Mouse (Mus musculus): ENCODE results near the gene S1pr2. TPM values are rescaled to one million over a fixed set of nuclear protein-coding genes. Genes with fewer than 3 reads are reported as not detected.
A peak's percentile ranks its signal among the peaks of the same experiment; 100 is the strongest.

Gene S1pr2
- polyA plus RNA-seq, 1 experiment from 2014 or later, result 24.8 TPM

- no peak overlapping the region for H3K27ac ChIP-seq (ENCODE audit: low read depth, low read length)
- peaks cover 4% of the 10 kb centered on the region; the same call in 1 of the 2 replicates for H3K4me1 ChIP-seq (ENCODE audit: control insufficient read depth, insufficient read depth, low read length)
- H3K9ac ChIP-seq (ENCODE audit: low read length), result no peak overlapping the region
- H3K9me3 ChIP-seq (ENCODE audit: control insufficient read depth, low read length), result no peaks in the 10 kb centered on the region
- H3K4me3 ChIP-seq (ENCODE audit: low read depth, low read length), result no peak overlapping the region
- 0 out of 2 replicates have a peak, but pooled peaks cover 3% of the 10 kb centered on the region for H3K27me3 ChIP-seq (ENCODE audit: control insufficient read depth, insufficient read depth, low read length)
- H3K4me2 ChIP-seq (ENCODE audit: low read depth), result no peak overlapping the region
- DNase-seq (ENCODE audit: low spot score) (no peak), ATAC-seq (ENCODE audit: insufficient read depth, low FRiP score, low TSS enrichment) (no peak)
- no peaks in the 10 kb centered on the region for H3K36me3 ChIP-seq (ENCODE audit: control insufficient read depth, insufficient read depth, low read length)
- 93% methylated on average over 4 of the region's 4 CpGs for WGBS
Observed at GRCm38 (mm10) chr9:20991587-20991986, 15.0 kb upstream of the S1pr2 start.

GRCm38 (mm10) chr9:20990861-20991260 is 14.3 kb upstream of the S1pr2 start:
- DNase-seq (ENCODE audit: low spot score) (no peak), ATAC-seq (ENCODE audit: insufficient read depth, low FRiP score, low TSS enrichment) (no peak)
- no peaks in the 10 kb centered on the region for H3K36me3 ChIP-seq (ENCODE audit: control insufficient read depth, insufficient read depth, low read length)
- H3K9me3 ChIP-seq (ENCODE audit: control insufficient read depth, low read length), result no peaks in the 10 kb centered on the region
- 4% methylated on average over 10 of the region's 10 CpGs for WGBS
- 0 out of 2 replicates have a peak, but pooled peaks cover 3% of the 10 kb centered on the region for H3K27me3 ChIP-seq (ENCODE audit: control insufficient read depth, insufficient read depth, low read length)
- H3K9ac ChIP-seq (ENCODE audit: low read length), result peak overlapping the region; percentile 35; the same call in 1 of the 2 replicates
- H3K4me1 ChIP-seq (ENCODE audit: control insufficient read depth, insufficient read depth, low read length), result peaks cover 4% of the 10 kb centered on the region; the same call in 1 of the 2 replicates
- H3K27ac ChIP-seq (ENCODE audit: low read depth, low read length), result no peak overlapping the region
- H3K4me2 ChIP-seq (ENCODE audit: low read depth), result no peak overlapping the region
- no peak overlapping the region for H3K4me3 ChIP-seq (ENCODE audit: low read depth, low read length)

GRCm38 (mm10) chr9:20987953-20988352 is 11.4 kb upstream of the S1pr2 start:
- Histone ChIP-seq H3K4me1 (ENCODE audit: control insufficient read depth, insufficient read depth, low read length) (peaks cover 4% of the 10 kb centered on the region; the same call in 1 of the 2 replicates), H3K9me3 (ENCODE audit: control insufficient read depth, low read length) (no peaks in the 10 kb centered on the region), H3K36me3 (ENCODE audit: control insufficient read depth, insufficient read depth, low read length) (no peaks in the 10 kb centered on the region), H3K4me2 (ENCODE audit: low read depth) (no peak overlapping the region), H3K4me3 (ENCODE audit: low read depth, low read length) (no peak overlapping the region), H3K27me3 (ENCODE audit: control insufficient read depth, insufficient read depth, low read length) (0 out of 2 replicates have a peak, but pooled peaks cover 3% of the 10 kb centered on the region), H3K9ac (ENCODE audit: low read length) (no peak overlapping the region), H3K27ac (ENCODE audit: low read depth, low read length) (no peak overlapping the region)
- WGBS, result 23% methylated on average over 7 of the region's 7 CpGs
- no peak for ATAC-seq (ENCODE audit: insufficient read depth, low FRiP score, low TSS enrichment)
- no peak for DNase-seq (ENCODE audit: low spot score)

- WGBS, result 65% methylated on average over 15 of the region's 15 CpGs
- H3K9me3 ChIP-seq (ENCODE audit: control insufficient read depth, low read length), result no peaks in the 10 kb centered on the region
- H3K27ac ChIP-seq (ENCODE audit: low read depth, low read length), result no peak overlapping the region
- no peak overlapping the region for H3K9ac ChIP-seq (ENCODE audit: low read length)
- H3K27me3 ChIP-seq (ENCODE audit: control insufficient read depth, insufficient read depth, low read length), result 0 out of 2 replicates have a peak, but pooled peaks cover 3% of the 10 kb centered on the region
- H3K36me3 ChIP-seq (ENCODE audit: control insufficient read depth, insufficient read depth, low read length), result no peaks in the 10 kb centered on the region
- peaks cover 4% of the 10 kb centered on the region; the same call in 1 of the 2 replicates for H3K4me1 ChIP-seq (ENCODE audit: control insufficient read depth, insufficient read depth, low read length)
- DNase-seq (ENCODE audit: low spot score) (no peak), ATAC-seq (ENCODE audit: insufficient read depth, low FRiP score, low TSS enrichment) (no peak)
- no peak overlapping the region for H3K4me2 ChIP-seq (ENCODE audit: low read depth)
- H3K4me3 ChIP-seq (ENCODE audit: low read depth, low read length), result no peak overlapping the region
Observed at GRCm38 (mm10) chr9:20986952-20987686, 10.5 kb upstream of the S1pr2 start.

- Histone ChIP-seq H3K27ac (ENCODE audit: low read depth, low read length) (no peak overlapping the region), H3K4me1 (ENCODE audit: control insufficient read depth, insufficient read depth, low read length) (no peaks in the 10 kb centered on the region), H3K27me3 (ENCODE audit: control insufficient read depth, insufficient read depth, low read length) (0 out of 2 replicates have a peak, but pooled peaks cover 2% of the 10 kb centered on the region), H3K36me3 (ENCODE audit: control insufficient read depth, insufficient read depth, low read length) (no peaks in the 10 kb centered on the region), H3K9me3 (ENCODE audit: control insufficient read depth, low read length) (no peaks in the 10 kb centered on the region), H3K9ac (ENCODE audit: low read length) (no peak overlapping the region), H3K4me2 (ENCODE audit: low read depth) (no peak overlapping the region), H3K4me3 (ENCODE audit: low read depth, low read length) (no peak overlapping the region)
- 72% methylated on average over 5 of the region's 5 CpGs for WGBS
- DNase-seq (ENCODE audit: low spot score) (no peak), ATAC-seq (ENCODE audit: insufficient read depth, low FRiP score, low TSS enrichment) (no peak)
Observed at GRCm38 (mm10) chr9:20983169-20983568, 6.6 kb upstream of the S1pr2 start.

- H3K4me3 ChIP-seq (ENCODE audit: low read depth, low read length), result no peak overlapping the region
- no peak overlapping the region for H3K9ac ChIP-seq (ENCODE audit: low read length)
- H3K27me3 ChIP-seq (ENCODE audit: control insufficient read depth, insufficient read depth, low read length), result no peaks in the 10 kb centered on the region
- no peak overlapping the region for H3K4me2 ChIP-seq (ENCODE audit: low read depth)
- no peaks in the 10 kb centered on the region for H3K4me1 ChIP-seq (ENCODE audit: control insufficient read depth, insufficient read depth, low read length)
- DNase-seq (ENCODE audit: low spot score) (no peak), ATAC-seq (ENCODE audit: insufficient read depth, low FRiP score, low TSS enrichment) (no peak)
- no peaks in the 10 kb centered on the region for H3K36me3 ChIP-seq (ENCODE audit: control insufficient read depth, insufficient read depth, low read length)
- H3K27ac ChIP-seq (ENCODE audit: low read depth, low read length), result no peak overlapping the region
- WGBS, result 71% methylated on average over 3 of the region's 3 CpGs
- H3K9me3 ChIP-seq (ENCODE audit: control insufficient read depth, low read length), result no peaks in the 10 kb centered on the region
Observed at GRCm38 (mm10) chr9:20982171-20982570, 5.6 kb upstream of the S1pr2 start.

GRCm38 (mm10) chr9:20979769-20980168 is 3.2 kb upstream of the S1pr2 start:
- Histone ChIP-seq H3K4me1 (ENCODE audit: control insufficient read depth, insufficient read depth, low read length) (peaks cover 8% of the 10 kb centered on the region; the same call in 1 of the 2 replicates), H3K9me3 (ENCODE audit: control insufficient read depth, low read length) (no peaks in the 10 kb centered on the region), H3K27ac (ENCODE audit: low read depth, low read length) (no peak overlapping the region), H3K4me2 (ENCODE audit: low read depth) (no peak overlapping the region), H3K27me3 (ENCODE audit: control insufficient read depth, insufficient read depth, low read length) (no peaks in the 10 kb centered on the region), H3K4me3 (ENCODE audit: low read depth, low read length) (no peak overlapping the region), H3K9ac (ENCODE audit: low read length) (no peak overlapping the region), H3K36me3 (ENCODE audit: control insufficient read depth, insufficient read depth, low read length) (no peaks in the 10 kb centered on the region)
- ATAC-seq (ENCODE audit: insufficient read depth, low FRiP score, low TSS enrichment) (no peak), DNase-seq (ENCODE audit: low spot score) (no peak)
- WGBS, result 90% methylated on average over 7 of the region's 7 CpGs

GRCm38 (mm10) chr9:20979181-20979580 is 2.6 kb upstream of the S1pr2 start:
- Histone ChIP-seq H3K4me3 (ENCODE audit: low read depth, low read length) (no peak overlapping the region), H3K27ac (ENCODE audit: low read depth, low read length) (no peak overlapping the region), H3K4me2 (ENCODE audit: low read depth) (no peak overlapping the region), H3K9ac (ENCODE audit: low read length) (no peak overlapping the region), H3K36me3 (ENCODE audit: control insufficient read depth, insufficient read depth, low read length) (no peaks in the 10 kb centered on the region), H3K27me3 (ENCODE audit: control insufficient read depth, insufficient read depth, low read length) (no peaks in the 10 kb centered on the region), H3K9me3 (ENCODE audit: control insufficient read depth, low read length) (no peaks in the 10 kb centered on the region), H3K4me1 (ENCODE audit: control insufficient read depth, insufficient read depth, low read length) (peaks cover 8% of the 10 kb centered on the region; the same call in 1 of the 2 replicates)
- WGBS, result 70% methylated on average over 5 of the region's 5 CpGs
- ATAC-seq (ENCODE audit: insufficient read depth, low FRiP score, low TSS enrichment), result no peak
- no peak for DNase-seq (ENCODE audit: low spot score)

Data from neural tube, embryonic 11.5 days (tissue).